Mouse (Mus musculus): ENCODE results near the gene Mgat3.

Mgat3 gene

DNA sequence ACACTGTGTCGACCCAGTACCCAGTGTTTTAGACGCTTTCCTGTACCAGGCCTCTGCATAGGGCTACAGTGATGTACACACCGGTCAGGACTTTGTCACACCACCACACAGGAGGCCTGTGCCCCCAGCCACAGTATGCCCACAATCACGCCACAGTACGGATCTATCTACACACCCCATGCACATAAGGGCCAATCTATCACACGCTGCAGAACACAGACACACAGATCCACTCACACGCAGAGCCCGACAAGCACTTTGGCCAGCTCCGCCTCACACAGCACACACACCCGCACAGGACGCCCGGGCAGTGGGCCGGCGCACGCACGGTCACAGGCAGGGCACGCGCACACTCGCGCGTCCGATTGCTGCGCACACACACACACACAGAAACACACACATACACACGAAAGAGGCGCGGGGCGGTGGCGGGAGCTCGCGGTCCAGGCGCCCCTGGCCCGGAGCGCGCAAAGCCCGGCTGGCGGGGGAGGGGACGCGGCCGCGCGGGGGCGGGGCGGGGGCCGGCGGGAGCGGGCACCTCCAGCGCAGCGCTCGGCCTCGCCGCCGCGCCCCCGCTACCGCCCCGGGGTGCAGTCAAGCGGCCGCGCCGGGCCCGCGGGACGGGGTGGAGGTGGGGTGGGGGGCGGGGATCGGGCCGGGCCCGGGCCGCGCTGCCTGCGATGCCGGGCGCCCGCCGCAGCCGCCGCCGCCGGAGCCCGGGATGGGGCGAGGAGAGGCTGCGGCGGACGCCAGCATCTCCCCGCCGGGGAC is at the start of gene Mgat3:
Mgat3 (plus strand) TSS at position 721 of the 771 bp plus-strand sequence.
- DNase-seq (ENCODE audit: low spot score in 2 of 2): peak in 1 of 2 experiments; percentile 32

DNA sequence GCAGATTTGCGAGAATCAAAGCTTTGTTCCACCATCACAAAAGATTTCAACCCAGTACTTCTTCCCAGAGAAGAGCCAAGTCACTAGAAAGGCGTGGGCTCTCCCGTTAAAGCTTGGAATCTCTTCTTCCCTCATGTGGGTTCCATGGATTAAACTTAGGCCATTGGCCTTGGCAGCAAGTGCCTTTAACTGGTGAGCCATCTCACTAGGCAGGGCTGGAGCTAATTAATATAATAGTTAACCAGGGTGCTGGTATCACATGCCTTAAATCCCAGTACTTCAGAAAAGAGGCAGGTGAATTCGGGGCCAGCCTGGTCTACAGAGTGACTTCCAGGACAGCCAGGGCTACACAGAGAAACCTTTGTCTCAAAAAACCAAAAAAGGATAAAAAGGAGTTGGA is 48.9 kb upstream of the Mgat3 start:
- no peak for DNase-seq (ENCODE audit: low spot score in 2 of 2)

DNA sequence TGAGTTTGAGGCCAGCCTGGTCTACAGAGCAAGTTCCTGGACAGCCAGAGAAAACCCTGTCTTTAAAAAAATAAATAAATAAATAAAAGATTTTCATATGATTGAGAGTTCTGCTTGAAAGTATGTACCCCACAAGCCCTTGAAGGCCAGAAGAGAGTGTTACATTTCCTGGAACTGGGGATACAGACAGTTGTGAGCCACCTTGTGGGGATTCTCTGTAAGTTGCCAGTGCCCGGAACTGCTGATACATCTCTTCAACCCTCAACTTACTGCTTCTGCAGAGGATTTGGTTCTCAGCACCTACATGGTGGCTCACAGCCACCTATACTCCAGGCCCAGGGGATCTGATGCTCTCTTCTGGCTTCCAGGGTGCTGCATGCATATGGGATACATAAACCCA is 46.3 kb upstream of the Mgat3 start:
- DNase-seq (ENCODE audit: low spot score in 2 of 2): no peak

DNA sequence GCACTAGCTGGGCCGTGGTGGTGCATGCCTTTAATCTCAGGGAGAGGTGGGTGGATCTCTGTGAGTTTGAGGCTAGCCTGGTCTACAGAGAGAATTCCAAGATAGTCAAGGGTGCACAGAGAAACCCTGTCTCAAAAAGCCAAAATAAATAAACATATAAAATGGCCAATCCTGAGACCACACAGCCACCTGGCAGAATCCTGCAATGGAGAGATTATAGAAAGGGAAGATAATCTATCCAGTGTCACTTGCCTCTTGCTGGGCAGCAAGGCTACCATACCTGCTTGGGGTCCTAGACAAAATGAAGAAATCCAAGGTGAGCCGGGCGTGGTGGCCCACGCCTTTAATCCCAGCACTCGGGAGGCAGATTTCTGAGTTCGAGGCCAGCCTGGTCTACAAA is 43.5 kb upstream of the Mgat3 start:
- DNase-seq (ENCODE audit: low spot score in 2 of 2): no peak

DNA sequence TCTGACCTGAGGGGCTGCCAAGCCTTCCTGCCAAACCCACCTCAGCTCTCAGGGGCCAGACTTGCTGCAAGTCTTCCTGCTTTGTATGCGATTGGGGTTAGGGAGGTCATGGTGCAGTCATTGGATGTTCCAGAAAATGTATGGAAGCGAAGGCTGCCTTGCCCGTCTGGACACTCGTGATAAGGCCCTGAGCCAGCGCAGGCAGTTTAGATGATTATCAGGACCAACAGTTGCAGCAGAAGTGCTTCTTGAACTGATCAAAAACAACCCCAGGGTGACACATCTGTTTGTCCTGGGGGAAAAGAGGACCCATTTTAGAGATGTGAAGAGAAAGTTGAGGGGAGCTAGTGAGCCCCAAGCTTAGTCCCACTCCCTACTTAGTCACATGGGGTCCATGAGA is 42.8 kb upstream of the Mgat3 start:
- DNase-seq (ENCODE audit: low spot score in 2 of 2): no peak

DNA sequence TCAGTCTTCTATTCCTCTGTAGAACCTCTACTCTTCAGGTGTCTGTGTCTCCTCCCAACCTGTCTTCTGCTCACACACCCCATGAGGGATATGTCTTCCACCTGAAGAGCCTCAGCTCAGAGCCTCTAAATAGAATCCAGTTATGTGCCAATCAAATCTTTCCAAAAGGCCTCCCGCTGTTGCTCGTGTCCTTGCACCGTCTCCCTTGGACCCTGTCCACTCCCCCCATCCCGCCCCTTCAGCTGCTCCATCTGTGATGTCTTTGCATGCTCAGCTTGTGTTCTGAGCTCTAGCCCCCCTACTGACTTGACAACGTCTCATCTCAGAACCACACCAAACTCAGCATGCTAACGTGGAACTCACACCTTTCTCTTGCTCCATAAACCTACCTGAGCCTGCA is 42.1 kb upstream of the Mgat3 start:
- no peak for DNase-seq (ENCODE audit: low spot score in 2 of 2)

DNA sequence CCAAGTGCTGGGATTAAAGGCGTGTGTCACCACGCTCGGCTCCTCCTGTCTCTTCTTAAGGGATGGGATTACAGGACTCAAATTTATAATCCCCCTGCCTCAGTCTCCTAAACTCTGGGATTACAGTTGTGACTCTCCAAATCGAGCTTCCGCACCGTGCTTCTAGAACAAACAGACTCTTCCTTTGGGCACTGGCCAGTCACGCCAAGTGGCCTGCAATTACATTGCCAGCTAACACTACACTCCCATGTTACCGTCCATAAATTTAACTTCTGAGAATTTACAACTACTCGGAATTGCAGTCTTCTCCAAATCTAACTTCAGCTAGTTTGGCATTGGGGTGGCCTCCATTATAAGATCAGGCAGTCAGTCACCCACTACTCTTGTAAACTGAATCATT is 41.1 kb upstream of the Mgat3 start:
- DNase-seq (ENCODE audit: low spot score in 2 of 2): no peak

DNA sequence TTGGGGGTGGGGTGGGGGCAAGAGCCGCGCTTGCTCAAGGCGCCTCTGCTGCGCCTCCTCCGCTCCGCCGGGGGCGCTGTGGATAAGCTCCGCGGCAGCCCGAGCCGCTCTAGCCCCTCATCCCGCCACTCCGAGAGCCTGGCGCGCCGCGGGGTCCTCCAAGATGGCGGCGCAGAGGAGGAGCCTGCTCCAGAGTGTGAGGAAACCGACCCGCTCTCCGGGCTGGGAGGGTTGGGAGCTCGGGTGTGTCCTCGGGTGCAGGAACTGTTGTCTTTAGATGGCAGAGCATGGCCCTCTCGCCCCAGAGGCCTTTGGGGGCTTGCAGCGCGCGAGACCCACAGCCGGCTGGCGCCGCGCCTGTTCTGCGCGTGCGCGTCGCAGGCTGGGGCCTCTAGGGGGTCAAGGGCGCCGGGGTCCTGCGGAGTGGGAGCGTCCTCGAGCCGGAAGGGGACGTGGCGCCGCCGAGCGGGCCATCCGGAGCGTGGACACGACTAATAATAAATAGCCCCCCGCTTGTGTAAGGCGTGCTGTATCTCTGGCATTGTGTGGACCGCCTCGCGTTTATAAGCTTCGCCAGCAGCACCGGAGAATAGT is 40.4 kb upstream of the Mgat3 start, which contains the start of gene Tab1:
Tab1 (plus strand) TSS at position 135 of the 594 bp plus-strand sequence.
- DNase-seq (ENCODE audit: low spot score in 2 of 2): peak; percentile 87 to 88

DNA sequence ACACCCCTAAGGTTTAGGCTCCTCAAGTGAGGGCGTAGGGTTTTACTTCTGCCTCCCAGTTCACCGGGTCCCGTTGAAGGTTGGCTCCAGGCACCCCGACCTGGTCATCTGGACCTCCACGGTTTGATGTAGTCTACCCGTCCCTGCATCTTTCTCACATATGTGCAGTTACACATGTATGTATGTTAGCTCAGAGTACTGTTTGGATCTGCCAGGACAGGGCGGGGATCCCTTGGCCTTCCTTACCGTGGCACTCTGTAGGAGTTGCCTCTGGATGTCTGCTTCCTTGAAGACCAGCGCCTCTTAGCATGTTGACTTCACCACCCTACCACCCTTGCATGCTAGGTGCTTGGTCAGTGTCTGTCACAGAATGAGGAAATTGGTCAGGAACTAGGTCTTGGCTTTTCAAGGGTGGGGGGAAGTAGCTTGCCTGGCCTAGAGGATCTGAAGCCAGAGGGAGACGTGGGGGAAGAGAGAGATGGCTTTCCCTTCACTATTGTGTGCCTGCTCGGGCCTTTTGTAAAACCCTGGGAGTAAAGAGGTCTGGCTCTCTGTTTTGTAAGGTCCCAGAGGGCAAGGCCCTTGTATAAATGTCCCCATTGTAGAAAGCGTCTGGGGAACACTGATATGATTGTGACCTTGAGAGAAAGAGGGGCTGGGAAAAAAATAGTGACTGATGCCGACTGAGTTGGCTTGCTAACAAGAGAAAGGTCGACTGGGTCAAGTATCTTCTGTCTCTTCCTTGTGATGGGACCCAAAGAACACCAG is 39.7 kb upstream of the Mgat3 start:
- DNase-seq (ENCODE audit: low spot score in 2 of 2): peak in 1 of 2 experiments; percentile 27

DNA sequence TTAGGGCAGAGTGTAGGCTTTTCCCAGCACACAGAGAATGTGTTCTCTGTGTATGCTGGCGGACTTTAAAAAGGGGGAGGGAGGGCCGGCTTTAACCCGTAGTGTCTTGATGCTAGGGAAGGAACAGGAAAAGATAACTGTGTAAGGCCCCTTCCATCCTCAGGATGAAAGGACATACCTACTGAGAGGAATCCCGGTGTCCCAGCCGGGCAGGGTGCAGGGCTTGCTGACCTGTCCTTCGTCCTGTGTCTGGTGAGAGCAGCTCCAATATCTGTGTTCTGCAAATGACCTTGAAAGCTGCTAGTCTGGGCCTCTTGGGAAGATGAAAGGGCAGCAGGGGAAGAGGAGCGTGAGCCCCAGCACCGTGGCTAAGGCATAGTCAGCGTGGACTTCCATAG is 39.1 kb upstream of the Mgat3 start:
- no peak for DNase-seq (ENCODE audit: low spot score in 2 of 2)

DNA sequence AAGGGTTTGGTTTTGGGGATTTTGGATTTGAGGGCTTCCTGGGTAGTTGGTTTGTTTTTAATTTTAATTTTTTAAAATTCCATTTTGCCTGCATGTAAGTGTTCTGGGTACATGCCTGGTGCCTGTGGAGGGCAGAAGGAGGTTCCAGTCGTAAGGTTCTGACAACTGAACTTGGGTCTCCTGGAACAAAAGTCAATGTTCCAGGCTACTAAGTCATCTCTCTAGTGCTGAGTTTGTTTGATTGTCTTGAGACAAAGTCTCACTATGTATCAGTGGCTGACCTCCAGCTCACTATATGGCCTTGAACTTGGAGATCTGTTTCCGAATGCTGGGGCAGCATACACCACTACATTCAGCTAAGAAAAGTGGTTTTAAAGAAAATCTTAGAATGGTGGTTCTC is 38.0 kb upstream of the Mgat3 start:
- DNase-seq (ENCODE audit: low spot score in 2 of 2): no peak

DNA sequence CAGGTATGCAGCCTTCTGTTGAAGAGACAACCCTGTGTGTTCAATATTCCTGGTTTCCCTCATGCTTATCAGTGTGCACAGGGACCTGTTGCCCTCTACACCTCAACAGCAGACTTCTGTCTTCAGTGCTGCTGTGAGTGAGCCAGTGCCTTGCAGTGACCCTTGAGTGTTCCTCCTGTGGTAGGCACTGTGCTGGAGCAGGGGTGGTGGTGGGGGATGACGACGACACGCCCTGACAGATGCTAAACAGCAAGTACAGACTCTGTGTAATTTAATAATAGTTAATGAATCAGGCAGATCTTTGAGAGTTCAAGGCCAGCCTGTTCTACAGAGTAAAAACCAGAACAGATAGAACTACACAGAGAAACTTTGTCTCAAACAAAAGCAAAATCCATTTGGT is 36.9 kb upstream of the Mgat3 start:
- no peak for DNase-seq (ENCODE audit: low spot score in 2 of 2)

DNA sequence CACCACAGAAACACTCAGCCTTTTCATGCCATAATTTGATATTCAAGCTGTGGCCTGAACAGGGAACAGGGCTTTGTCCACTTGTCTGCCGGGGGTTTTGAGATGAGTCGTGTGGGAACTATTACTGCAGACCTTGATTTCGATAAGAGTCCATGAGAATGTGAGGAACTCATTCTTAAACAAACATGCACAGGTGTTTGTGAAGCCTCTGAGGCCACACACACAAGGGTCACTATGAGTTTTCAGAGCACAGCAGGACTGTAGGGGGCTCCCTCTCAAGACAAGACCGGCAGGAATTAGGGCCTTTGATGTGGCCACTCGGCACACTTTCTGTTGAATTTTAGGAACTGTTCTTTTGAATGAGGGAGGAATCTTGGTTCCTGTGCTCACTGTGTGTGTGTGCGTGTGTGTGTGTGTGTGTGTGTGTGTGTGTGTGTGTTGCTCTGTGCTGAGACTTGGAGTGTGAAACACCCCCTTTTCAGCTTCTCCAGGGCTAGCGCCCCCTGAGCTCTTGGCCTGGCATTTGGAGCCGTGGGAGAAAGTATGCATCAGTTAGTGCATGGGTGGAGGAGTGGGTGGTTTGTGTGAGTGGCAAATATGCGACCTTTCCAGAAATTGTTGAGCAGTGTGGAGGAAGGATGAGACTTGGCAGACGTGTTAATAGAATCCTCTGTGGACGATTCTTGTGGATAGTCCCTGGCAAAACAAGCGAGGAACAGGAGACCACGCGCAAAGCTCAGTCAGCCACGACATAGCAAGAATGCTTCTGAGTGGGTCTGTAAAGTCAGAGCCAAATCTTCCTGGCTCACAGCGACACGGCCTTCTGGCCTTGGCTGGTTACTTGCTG is 35.4 kb upstream of the Mgat3 start:
- no peak for DNase-seq (ENCODE audit: low spot score in 2 of 2)

DNA sequence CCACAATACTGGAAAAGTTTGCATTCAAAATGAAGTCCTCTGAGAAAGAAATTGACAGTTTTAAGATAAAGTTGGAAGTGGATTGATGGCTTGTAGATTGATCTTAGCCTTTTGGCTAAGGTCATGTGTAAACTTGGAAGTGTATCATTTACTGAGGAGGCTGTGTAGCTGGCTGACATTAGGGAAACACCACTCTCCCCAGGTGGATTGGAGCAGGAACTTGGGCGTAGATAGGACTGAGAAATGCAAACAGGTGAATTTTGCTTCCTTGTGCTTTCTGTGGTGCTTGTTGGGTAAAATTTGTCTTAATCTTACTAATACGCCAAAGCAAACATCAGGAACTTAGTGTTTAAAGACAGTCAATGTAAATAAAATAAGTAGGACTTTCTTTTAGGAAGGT is 33.2 kb upstream of the Mgat3 start:
- DNase-seq (ENCODE audit: low spot score in 2 of 2): no peak

DNA sequence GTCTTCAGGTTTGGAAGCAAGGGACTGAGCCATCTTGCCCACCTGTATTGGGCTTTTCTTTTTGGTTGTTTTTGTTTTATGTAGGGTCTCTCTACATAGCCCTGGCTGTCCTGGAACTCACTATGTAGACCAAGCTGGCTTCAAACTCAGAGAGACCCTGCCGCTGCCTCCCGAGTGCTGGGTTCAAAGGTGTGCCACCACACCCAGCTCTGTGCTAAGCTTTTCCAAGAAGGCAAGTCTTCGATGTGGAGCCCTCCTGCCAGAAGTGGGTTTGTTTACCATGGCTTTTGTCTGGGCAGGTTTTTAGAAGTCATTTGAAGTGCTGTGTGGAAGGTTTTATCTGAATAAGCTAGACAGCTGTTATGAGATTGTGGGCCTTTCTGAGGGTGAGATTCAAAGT is 32.6 kb upstream of the Mgat3 start:
- no peak for DNase-seq (ENCODE audit: low spot score in 2 of 2)

DNA sequence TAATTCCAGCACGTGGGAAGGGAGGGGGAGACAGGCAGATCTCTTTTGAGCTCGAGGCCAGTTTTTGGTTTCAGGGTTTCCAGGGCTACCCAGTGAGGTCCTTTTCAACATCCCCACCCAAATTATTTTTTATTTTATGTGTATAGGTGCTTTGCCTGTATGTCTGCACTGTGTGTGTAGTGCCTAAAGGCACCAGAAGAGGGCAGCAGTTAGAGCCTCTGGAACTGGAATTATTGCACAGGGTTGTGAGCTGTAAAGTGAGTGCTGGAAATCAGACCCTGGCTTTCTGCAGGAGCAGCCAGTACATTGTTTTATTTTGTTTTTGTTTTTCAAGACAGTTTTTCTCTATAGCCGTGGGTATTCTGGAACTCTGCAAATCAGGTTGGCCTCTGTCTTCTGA is 31.4 kb upstream of the Mgat3 start:
- DNase-seq (ENCODE audit: low spot score in 2 of 2): no peak

DNA sequence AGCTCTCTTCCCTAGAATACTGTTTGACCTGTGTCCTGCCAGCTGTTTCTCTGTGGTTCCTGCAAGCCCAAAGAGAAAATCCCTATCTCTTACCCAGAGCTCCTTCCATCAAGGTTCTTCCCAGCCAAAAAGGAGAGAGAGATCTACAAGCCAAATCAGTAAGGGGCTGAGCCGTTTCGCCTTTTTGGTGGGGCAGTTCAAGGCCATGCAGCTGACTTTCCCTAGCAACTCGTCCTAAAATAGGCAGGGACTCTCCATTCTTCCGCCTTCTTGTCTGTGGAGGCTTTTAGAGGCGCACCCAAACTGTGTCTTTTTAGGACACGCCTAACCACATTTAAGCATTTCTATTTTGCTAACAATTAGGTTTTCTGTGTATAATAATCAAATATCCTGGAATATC is 29.8 kb upstream of the Mgat3 start:
- DNase-seq (ENCODE audit: low spot score in 2 of 2): no peak

DNA sequence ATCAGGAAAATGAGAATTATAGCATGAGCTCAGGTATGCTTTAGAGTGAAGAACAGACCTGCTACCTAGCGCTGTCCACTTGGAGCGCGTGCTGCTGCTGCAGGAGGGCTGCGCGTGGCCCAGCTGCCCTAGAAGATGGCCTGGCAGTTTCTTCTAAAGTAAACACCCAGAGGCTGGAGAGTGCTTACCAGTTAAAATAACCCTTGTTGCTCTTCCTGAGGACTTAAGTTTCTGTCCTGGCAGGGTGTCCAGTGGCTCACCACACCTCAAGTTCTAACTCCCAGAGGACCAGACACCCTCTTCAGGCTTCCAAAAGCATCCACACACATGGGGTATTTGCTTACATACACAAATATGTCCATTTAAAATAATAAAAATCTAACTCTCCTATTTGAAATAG is 28.1 kb upstream of the Mgat3 start:
- no peak for DNase-seq (ENCODE audit: low spot score in 2 of 2)

DNA sequence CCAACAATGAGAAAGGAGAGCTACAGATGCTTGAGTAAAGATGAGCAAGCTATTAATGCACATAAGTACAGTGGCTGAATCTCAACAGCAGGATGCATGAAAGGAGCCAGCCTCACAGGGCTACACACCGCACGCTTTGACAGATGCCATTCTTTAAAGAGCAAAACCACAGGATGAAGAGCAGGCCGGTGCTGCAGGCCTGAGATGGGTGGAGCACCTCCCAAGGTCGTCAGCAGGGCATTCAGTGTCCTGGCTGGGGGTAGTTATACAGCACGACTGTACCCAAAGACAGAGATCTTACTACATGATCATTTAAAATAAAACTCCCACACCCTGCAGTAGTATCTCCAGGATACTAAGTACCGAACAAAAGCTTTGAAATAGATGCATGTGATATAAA is 27.4 kb upstream of the Mgat3 start:
- no peak for DNase-seq (ENCODE audit: low spot score in 2 of 2)

DNA sequence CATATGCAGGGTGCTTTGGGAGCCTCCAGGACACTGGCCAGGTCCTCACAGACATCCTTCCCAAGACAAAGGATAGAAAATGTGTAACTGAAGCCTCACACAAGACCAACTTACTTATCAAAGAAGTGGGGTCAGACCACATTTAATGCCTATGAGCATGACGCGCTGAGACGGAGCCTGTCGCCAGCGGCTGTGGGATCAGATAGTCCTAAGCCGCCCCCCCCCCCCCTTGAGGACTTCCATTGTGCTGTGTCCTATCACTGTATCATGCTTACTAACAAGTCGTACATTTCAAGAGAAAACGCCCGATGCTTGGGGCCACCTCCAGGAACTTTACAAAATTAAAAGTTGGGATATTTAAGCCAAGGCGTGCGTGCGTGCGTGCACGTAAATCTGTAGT is 26.4 kb upstream of the Mgat3 start:
- no peak for DNase-seq (ENCODE audit: low spot score in 2 of 2)

DNA sequence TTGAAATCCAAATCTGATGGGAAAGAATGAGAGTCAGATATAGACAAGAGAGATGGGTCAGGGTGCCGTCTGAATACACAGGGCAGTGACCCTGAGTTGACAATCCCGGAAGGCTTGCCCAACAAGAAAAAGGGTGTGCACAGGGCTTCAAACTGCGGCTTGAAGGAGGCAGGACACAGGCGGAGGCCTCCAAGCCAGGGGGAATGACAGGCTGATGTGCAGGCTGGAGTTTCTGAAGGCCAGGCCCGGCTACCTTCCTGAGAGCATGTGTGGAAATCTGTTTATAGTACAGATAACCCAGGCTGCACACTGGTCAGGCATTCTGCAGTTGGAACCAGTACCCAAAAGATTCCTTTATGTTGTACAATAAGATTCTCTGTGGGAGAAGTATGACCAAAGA is 26.0 kb upstream of the Mgat3 start:
- no peak for DNase-seq (ENCODE audit: low spot score in 2 of 2)

DNA sequence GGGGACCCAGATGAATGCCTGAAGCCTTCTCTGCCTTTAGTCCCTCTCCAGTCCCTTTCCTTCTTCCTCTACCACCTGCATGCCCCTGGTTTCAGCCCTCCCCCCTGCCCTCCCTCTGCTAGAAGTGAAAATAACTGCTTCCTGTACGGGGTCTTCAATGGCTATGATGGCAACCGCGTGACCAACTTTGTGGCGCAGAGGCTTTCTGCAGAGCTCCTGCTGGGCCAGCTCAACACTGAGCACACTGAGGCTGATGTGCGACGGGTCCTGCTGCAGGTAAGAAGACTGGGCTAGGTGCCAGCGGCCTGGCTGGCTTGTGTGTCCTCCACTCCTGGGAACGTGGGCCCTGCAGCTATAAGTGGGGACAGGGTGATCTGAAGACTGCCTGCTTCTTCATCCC is 25.0 kb upstream of the Mgat3 start:
- DNase-seq (ENCODE audit: low spot score in 2 of 2): no peak
